Mouse (Mus musculus) lung, postnatal 4 days (tissue): ENCODE measurements around the gene Bin2.

Source experiments
- DNase-seq, 2 experiments: peaks; one replicate each; pipeline ENCODE4 v3.0.0; 2021

The Bin2 gene

DNA sequence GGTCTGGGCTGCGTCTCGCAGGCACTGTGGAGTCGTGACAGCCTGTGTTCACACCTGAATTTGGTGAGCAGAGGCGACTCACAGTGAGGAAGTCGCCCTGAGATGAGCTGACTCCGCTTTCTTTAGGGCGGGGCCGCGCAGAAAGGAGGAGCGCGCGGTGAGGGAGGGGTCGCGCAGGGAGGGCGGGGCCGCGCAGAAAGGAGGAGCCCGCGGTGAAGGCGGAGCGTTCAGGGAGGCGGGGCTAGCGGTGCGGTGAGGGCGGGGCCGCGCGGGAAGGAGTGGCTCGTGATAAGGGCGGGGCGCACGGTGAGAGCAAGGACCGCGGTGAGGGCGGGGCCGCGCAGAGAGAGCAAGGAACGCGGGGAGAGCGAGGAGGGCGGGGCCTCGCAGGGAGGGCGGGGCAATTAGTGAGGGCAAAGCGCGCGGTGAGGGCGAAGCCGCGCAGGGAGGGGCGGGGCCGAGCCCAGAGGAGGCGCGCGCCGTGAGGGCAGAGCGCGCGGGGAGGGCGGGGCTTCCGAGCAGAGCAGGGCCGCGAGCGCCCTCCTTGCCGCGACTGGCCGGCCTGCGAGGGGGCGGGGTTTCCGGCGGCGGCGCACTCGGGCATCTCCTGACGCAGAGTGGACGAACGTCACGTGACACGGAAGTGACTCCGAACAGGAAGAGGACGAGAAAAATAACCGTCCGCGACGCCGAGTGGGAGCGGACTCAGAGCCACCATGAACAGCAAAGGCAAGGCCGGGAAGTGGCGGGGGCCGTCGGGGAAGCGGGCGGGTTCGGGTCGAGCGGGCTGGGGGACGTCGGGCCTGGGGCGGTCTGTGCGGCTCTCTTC is 54.1 kb downstream of the Bin2 start, which contains the start of gene Dazap2:
Dazap2 (plus strand) TSS at position 354 of the 829 bp plus-strand sequence.
- peak; percentile 99 for DNase-seq

GRCm38 (mm10) chr15:100614218-100614995 is 54.9 kb downstream of the Bin2 start:
- DNase-seq = no peak

DNA sequence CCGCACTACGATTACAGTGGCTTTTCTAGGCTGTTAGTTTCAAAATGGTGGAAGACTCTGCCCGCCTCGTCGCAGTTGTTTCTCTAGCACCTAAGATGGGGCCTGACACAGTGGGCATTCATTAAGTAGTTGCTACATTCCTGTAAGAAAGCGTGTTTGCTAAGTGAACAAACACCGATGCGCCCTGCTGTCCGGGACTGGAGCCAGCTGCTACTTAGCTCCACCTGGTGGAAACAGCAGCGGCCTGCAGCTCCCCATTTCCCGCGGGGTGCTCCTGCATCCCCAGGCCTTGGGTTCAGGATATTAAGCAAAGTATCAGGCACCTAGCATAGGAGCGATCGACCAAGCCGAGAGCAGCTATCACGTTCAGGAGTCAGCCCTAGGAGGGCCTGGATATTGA is 55.8 kb downstream of the Bin2 start:
- DNase-seq = peak; percentile 81 to 87

- peak in 1 of 2 experiments; percentile 48 for DNase-seq
Observed at GRCm38 (mm10) chr15:100612432-100612831, 56.9 kb downstream of the Bin2 start.

GRCm38 (mm10) chr15:100611951-100612350 is 57.4 kb downstream of the Bin2 start:
- DNase-seq = no peak

DNA sequence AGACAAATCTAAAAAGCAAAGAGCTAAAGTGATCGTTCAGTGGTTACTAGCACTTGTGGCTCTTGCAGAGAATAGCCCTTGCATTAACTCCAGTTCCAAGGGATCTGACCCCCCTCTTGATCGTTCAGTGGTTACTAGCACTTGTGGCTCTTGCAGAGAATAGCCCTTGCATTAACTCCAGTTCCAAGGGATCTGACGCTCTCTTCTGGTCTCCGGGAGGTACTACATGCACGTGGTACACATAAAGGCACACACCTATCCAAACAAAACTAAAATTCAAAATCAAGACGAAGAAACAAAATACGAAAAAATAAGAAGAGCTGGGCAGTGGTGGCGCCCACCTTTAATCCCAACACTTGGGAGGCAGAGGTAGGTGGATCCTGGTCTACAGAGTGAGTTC is 62.7 kb downstream of the Bin2 start:
- DNase-seq = peak in 1 of 2 experiments; percentile 36

DNA sequence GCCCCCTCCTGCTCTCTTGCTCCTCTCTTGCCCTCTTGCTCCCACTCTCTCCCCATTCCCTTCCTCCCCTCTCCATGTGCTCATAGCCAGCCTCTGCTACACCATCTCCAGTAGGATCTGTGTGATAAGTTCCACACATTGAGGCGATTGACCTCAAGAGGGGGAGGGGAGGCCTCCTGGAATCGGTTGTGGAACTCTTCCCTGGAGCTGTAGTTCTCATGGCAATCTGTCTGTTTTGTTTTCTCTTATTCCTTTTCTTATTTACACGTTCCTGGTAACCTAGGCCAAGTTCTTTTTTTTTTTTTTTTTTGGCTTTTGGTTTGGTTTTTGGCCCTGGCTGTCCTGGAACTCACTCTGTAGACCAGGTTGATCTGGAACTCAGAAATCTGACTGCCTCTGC is 67.7 kb downstream of the Bin2 start:
- no peak for DNase-seq

GRCm38 (mm10) chr15:100600696-100601272 is 68.6 kb downstream of the Bin2 start:
- DNase-seq = no peak

DNA sequence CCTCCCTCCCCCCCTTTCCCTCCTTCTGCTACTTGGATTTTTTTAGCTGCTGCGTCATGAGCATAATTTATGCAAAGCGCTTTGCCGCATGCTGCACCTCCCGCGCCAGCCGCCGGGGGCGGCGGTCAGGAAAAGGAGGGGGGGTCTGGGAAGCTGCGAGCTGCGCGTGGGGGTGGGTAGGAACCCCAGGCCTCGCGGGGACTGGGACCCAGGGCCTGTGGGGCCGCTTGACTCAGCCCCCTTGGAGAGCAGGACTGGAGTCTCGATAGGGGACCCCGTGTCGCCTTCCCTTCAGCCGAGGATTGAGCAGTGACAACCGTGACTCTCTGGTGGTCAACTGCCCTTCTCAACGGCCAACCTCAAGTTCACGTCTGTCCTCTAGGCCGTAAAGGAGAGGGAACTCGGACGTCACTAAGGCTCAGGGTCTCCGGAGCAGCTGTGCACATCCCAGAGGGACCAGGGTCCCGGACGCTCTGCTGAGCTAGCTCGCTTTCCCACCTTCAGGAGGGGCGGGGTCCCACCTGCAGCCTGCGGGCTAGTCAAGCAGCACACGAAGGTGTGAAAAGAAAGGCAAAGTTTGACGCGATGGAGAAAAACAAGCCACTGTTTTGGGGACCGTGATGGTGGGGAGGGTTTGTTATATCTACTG is 69.2 kb downstream of the Bin2 start:
- peak; percentile 88 to 89 for DNase-seq

DNA sequence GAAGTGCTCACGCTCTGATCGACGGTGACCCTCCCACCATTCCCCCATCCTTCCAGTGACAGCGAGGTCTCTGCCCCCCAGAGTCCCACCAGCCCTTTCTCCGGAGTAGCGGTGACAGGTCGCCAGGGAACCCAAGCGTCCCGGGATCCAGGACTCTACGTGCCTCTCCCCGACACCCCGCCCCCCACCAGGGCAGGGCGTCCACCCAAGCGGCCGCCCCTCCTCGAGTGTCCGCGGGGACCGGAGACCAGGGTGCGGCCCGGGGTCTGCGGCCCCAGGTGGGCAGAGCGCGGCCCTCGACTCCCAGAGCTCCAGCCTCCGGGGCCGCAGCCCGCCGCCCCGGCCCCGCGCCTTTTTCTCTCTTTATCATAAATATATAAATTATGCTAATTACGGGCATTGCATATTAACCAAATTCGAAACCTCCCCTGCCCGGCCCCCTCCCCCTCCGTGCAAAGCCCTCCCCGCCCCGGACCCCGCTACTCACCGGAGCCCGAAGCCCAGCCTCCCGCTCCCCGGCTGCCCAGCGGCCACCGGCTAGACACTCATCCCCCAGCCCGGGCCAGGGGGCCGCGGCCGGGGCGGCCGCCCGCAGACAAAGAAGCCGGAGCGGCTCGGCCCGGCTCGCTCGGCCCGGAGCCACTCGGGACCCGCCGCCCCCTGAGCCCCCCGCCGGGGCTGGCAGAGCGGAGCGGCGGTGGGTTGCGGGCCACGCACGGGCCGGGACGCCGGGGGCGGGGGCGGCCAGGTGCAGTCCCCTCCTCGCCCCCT is 69.9 kb downstream of the Bin2 start, which contains the start of gene Pou6f1:
Pou6f1 (minus strand) TSS at position 709 of the 771 bp plus-strand sequence.
- peak; percentile 71 to 78 for DNase-seq

DNA sequence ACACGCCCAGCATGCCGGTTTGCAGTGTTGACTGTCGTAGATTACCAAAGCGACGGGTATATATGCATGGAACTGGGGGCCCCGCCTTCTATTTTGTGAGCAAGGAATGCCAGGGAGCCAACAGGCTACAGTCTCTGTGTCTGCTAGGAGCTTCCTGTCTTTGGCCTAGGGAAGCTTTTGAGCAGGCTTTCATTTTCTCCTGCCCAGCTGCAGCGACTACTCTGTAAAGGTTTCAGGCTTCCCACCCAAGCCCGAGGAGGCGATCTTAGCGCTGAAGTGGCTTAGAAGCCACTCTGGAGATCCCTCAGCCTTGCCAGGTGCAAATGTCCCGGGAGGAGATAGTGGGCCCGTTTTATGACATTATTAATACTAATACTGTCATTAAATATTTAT is 70.5 kb downstream of the Bin2 start:
- DNase-seq = peak; percentile 75 to 79

- DNase-seq = peak in 1 of 2 experiments; percentile 66
Observed at GRCm38 (mm10) chr15:100598287-100598882, 71.0 kb downstream of the Bin2 start.

GRCm38 (mm10) chr15:100592817-100593216 is 76.5 kb downstream of the Bin2 start:
- no peak for DNase-seq
